Comparison of ENCODE assay signal across 8 mouse cellular contexts in the genomic region with DNA sequence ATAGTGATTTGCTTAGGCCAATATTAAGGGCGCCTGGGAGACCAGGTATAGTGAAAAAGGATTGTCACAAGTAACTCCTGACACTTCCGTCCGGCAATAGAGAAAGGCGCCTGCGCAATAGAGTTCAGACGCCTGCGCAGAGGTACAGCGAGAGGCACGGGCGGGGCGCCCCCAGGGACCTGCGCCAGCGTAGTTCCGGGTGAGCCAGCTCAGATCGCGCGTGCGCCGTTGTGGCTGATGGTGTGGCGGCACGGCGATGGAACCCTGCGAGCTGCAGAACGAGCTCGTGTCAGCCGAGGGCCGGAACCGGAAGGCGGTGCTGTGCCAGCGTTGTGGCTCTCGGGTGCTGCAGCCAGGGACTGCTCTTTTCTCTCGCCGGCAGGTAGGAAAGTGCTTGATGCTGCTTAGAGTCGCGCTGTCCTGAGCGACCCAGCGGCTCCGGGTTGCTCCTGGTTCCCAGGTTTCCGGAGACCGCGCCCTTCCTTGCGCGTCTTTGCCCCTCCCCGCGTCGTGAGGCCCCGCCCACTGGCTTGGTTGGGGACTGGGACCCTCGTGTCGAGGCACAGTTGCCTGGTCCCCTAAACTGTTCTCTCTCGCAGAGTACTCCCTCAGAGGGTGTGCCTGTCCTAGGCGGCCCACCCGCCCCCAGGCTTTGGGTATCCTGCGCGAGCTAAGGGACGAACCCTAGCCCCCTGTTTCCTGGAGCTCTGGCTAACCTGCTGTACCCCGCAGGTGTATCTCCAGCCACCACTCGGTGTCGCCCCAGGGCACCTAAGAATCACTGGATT. TPM values are rescaled to one million over a fixed set of nuclear protein-coding genes. Genes with fewer than 3 reads are reported as not detected.
DNase-seq lines count a peak whose midpoint lies in the region; ATAC-seq lines count a peak whose summit lies in the region.

A gene (plus strand): TSS at position 221 of the 788 bp plus-strand sequence.

- peaks cover 10% of the 10 kb centered on the region for H3K36me3 ChIP-seq in intestine, embryonic 14.5 days (ENCODE audit: control insufficient read depth, insufficient read depth, low read length)

- H3K9ac ChIP-seq in intestine, embryonic 14.5 days (ENCODE audit: low read length): peak within 1 kb of the TSS; percentile 67

- H3K4me2 ChIP-seq in intestine, embryonic 14.5 days (ENCODE audit: low read length): peak within 1 kb of the TSS; percentile 81

- peak within 1 kb of the TSS; percentile 90 for H3K27ac ChIP-seq in intestine, embryonic 14.5 days (ENCODE audit: low read depth)

- H3K4me1 ChIP-seq in intestine, embryonic 14.5 days (replicated peaks; ENCODE audit: control insufficient read depth, insufficient read depth, low read length): peaks cover 16% of the 10 kb centered on the region

- WGBS in intestine, embryonic 14.5 days: under 1% methylated on average over 58 of the region's 58 CpGs

- H3K27me3 ChIP-seq in intestine, embryonic 14.5 days (replicated peaks; ENCODE audit: control insufficient read depth, insufficient read depth, low read length): no peaks in the 10 kb centered on the region

- intact Hi-C loops in left cerebral cortex, postnatal 14 days (cut with DNase I): no loop called here

- DNase-seq in adrenal gland, adult (ENCODE audit: inconsistent age in 2 of 2, low spot score in 1 of 2): peak; percentile 99 to 100
- DNase-seq in embryo, embryonic 10.5 days (ENCODE audit: low spot score): peak; percentile 99
- peak; percentile 99 for DNase-seq in gastrocnemius, postnatal 25 days
- DNase-seq in intestine, embryonic 14.5 days (ENCODE audit: low spot score): peak; percentile 98
- peak; percentile 99 for DNase-seq in left cerebral cortex, postnatal 14 days (ENCODE audit: low spot score in 2 of 2)
- peak; percentile 99 for DNase-seq in mesoderm, embryonic 11.5 days (ENCODE audit: low read depth, low spot score)
- DNase-seq in right cerebral cortex, postnatal 36 days (ENCODE audit: low spot score in 2 of 2): peak; percentile 97 to 98
- DNase-seq in yolk sac, embryonic 10.5 days (ENCODE audit: low spot score): peak; percentile 98

- H3K4me3 ChIP-seq in intestine, embryonic 14.5 days (ENCODE audit: low read depth, low read length): peak within 1 kb of the TSS; percentile 89

- peak; percentile 97 for ATAC-seq in intestine, embryonic 14.5 days (replicated peaks; ENCODE audit: low FRiP score, low TSS enrichment, low read depth)

- H3K9me3 ChIP-seq in intestine, embryonic 14.5 days (ENCODE audit: control insufficient read depth, low read length): no peaks in the 10 kb centered on the region

RNA-seq across cellular contexts. Expression of the gene that starts here (rescaled TPM):
- 1 to 10 TPM; 5.7 to 6.6 TPM for total RNA-seq in gastrocnemius, postnatal 25 days (2021)
- 41.8 and 48.0 TPM in 2 replicates for polyA plus RNA-seq in intestine, embryonic 14.5 days (2014; fragmentation: Nextera tagmentation; extraction: Ambion mirVana)
- total RNA-seq in left cerebral cortex, postnatal 14 days (2021): 10 to 100 TPM; 30.1 to 32.3 TPM

Comparison
In these comparisons a context has a peak if more than half of its experiments do, and no peak if none do; other contexts are left out.
1. Peak in every context shown above with its lines: DNase-seq, ATAC-seq, H3K4me3 ChIP-seq and H3K27ac ChIP-seq.
2. RNA of the gene that starts here (total RNA-seq): 30.1 to 32.3 TPM in left cerebral cortex, postnatal 14 days; 5.7 to 6.6 TPM in gastrocnemius, postnatal 25 days; every median in the first group is over 4 times any median in the second.